Mouse (Mus musculus): ENCODE results near the gene Zfp599. TPM values are rescaled to one million over a fixed set of nuclear protein-coding genes. Genes with fewer than 3 reads are reported as not detected.
"Not testable (repeated sequence)": the region's sequence is repeated elsewhere in the genome, so short reads cannot be mapped to it uniquely, and the experiment has no call there.

Gene Zfp599
- polyA plus RNA-seq, 1 experiment from 2014 or later: 5.0 TPM

DNA sequence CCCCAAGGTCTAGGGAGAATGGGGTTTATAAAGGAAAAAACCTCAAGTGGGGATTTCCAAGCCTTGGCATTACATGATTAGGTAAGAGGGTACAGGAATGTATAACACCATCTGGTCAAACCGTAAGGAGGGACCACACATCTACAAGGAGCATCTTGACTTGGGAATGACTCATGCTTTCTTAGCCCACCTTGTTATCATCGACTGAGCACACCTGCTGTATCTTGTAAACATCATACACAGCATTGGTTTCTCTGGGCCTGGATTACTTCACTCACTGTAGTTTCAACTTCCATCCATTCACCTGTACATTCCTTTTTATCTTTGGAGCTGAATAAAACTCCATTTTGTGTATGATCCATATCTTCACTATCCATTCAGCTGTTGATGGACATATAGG lies 15.5 kb downstream of the Zfp599 start:
- H3K4me1 ChIP-seq: no peaks in the 10 kb centered on the region
- H3K9me3 ChIP-seq (replicated peaks): peaks cover 17% of the 10 kb centered on the region
- ATAC-seq (replicated peaks; ENCODE audit: low FRiP score): no peak
- WGBS: 94% methylated on average over 2 of the region's 2 CpGs
- H3K4me2 ChIP-seq: no peak overlapping the region
- no peaks in the 10 kb centered on the region for H3K27me3 ChIP-seq
- H3K27ac ChIP-seq: no peak overlapping the region
- peaks cover 94% of the 10 kb centered on the region for H3K36me3 ChIP-seq
- no peak overlapping the region for H3K4me3 ChIP-seq (replicated peaks)
- H3K9ac ChIP-seq: no peak overlapping the region

DNA sequence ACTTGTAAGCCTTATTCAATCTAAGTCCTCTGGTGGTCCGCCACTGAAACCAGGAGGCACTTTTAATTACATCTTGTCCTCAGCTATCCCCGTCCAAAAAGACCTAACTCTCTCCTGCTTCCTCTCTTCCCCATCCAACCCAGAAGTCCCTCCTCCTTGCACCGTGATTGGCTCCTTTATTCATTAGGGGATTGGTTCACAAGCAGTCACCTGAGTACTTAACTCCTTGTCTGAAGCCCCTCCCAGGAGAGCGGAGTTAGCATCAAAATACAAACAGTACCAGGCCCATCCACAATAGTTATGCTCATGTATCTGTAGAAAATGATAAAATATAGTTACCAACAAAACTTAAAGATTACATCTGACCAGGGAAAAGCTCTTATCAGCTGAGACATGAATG lies 19.7 kb downstream of the Zfp599 start:
- ATAC-seq (replicated peaks; ENCODE audit: low FRiP score): no peak

DNA sequence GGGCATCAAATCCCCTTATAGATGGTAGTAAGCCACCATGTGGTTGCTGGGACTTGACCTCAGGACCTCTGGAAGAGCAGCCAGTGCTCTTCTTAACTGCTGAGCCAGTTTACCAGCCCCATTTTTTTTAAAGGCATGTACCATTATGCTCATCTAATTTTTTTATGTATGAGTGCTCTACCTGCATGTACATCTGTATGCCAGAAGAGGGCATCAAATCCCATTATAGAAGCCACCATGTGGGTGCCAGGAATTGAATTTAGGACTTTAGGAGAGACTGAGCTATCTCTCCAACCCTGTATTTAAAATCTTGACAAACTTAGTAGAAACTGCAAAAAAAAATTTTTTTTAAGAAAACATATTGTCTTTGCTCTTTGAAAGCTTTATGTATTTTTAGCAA lies 29.1 kb downstream of the Zfp599 start:
- Histone ChIP-seq H3K4me1 (peaks cover 10% of the 10 kb centered on the region; the same call in 1 of the 2 replicates), H3K36me3 (peaks cover 19% of the 10 kb centered on the region), H3K4me2 (no peak overlapping the region), H3K27ac (no peak overlapping the region), H3K9ac (no peak overlapping the region), H3K9me3 (replicated peaks) (no peaks in the 10 kb centered on the region), H3K4me3 (replicated peaks) (no peak overlapping the region), H3K27me3 (no peaks in the 10 kb centered on the region)
- no peak for ATAC-seq (replicated peaks; ENCODE audit: low FRiP score)

More for the DNA sequence above, 19.7 kb downstream of the Zfp599 start:
- Histone ChIP-seq H3K9me3 (replicated peaks) (peaks cover 3% of the 10 kb centered on the region; the same call in 1 of the 2 replicates), H3K27ac (no peak overlapping the region), H3K4me2 (no peak overlapping the region), H3K4me1 (no peaks in the 10 kb centered on the region), H3K27me3 (no peaks in the 10 kb centered on the region), H3K36me3 (peaks cover 96% of the 10 kb centered on the region), H3K9ac (no peak overlapping the region), H3K4me3 (replicated peaks) (no peak overlapping the region)
- 95% methylated on average over 4 of the region's 4 CpGs for WGBS

DNA sequence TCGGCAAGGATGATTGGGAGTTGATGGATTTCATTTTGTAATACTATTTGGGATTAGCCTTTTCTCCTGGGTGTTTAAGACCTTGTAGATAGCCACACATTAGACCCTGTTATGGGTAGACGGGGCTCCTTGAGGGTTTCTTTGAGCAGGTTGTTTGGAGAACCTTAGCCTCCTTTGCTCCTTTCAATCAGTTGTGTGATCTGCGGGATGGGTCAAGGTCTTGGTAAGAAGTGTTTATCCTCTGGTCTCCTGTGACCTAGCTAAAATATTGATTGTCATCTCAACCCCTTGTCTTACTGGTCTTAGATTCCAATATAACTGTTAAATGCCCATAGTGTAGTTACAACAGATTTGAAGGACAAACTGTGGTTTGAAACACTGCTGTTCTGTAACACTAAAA lies 29.6 kb downstream of the Zfp599 start:
- no peaks in the 10 kb centered on the region for H3K9me3 ChIP-seq (replicated peaks)
- ATAC-seq (replicated peaks; ENCODE audit: low FRiP score): no peak
- no peak overlapping the region for H3K4me2 ChIP-seq
- no peaks in the 10 kb centered on the region for H3K27me3 ChIP-seq
- no peak overlapping the region for H3K27ac ChIP-seq
- H3K36me3 ChIP-seq: peaks cover 14% of the 10 kb centered on the region
- H3K4me3 ChIP-seq (replicated peaks): no peak overlapping the region
- 94% methylated on average over 3 of the region's 3 CpGs for WGBS
- no peak overlapping the region for H3K9ac ChIP-seq
- peaks cover 10% of the 10 kb centered on the region; the same call in 1 of the 2 replicates for H3K4me1 ChIP-seq

DNA sequence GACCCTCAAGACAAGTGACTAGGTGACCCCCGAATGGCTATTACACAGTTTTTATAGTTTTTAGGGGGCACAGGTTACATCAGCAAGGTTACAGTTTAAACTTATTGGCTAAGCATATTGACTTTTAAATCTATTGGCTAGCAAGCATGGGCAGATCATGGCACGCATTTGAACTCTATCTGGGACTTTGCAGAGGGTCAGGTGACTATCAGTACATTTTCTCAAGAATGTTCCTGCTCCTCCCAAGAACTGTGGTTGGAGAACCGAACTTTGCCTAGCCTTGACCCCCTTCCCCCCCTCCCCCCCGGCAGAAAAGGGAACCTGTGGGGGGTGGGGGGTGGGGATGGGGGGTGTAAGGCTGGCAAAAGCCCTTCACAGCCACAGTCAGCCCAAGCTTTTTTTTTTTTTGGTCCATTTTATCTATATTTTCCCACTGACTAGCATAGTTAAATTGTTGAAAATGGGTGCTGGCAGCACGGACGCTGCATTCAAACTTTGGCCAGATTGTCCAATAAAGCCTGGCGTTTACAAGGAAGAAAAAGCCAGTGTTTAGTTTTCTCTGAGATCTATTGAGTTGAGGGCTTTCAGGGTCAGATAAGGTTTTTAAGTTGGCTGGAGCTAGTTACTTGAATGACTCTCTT lies 30.2 kb downstream of the Zfp599 start:
- peaks cover 11% of the 10 kb centered on the region for H3K36me3 ChIP-seq
- H3K4me2 ChIP-seq: no peak overlapping the region
- no peak overlapping the region for H3K9ac ChIP-seq
- H3K9me3 ChIP-seq (replicated peaks): no peaks in the 10 kb centered on the region
- no peaks in the 10 kb centered on the region for H3K27me3 ChIP-seq
- H3K4me1 ChIP-seq: peaks cover 12% of the 10 kb centered on the region; the same call in 1 of the 2 replicates
- WGBS: 93% methylated on average over 7 of the region's 7 CpGs
- ATAC-seq (replicated peaks; ENCODE audit: low FRiP score): no peak
- no peak overlapping the region for H3K27ac ChIP-seq
- H3K4me3 ChIP-seq (replicated peaks): no peak overlapping the region

DNA sequence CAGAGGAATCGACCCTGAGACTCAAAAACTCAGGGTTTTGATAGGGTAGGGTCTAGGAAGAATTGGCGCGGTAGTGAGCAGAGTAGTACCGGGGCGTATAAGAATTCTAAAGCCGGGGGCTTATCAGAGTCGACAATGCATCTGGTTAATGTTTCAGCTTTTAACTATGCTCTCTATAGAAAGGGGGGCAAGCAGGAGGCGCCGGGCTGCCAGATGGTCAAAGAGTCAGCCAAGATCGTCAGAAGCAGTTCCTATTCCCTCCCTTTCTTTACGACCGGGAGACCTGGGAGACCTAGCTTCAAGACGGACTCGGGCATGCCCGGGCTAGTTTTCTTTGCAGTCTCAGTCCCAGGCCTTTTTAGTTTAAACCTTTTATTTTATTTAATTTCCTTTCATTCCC lies 32.8 kb downstream of the Zfp599 start:
- Histone ChIP-seq H3K9me3 (replicated peaks) (no peaks in the 10 kb centered on the region), H3K4me1 (peaks cover 12% of the 10 kb centered on the region; the same call in 1 of the 2 replicates), H3K27ac (no peak overlapping the region), H3K4me2 (0 out of 2 replicates have a peak overlapping the region, but pooled peaks have one; percentile 66), H3K4me3 (replicated peaks) (no peak overlapping the region; the same call in 1 of the 2 replicates), H3K9ac (no peak overlapping the region), H3K27me3 (no peaks in the 10 kb centered on the region), H3K36me3 (peaks cover 11% of the 10 kb centered on the region)
- ATAC-seq (replicated peaks; ENCODE audit: low FRiP score): no peak
- WGBS: 85% methylated on average over 15 of the region's 15 CpGs

DNA sequence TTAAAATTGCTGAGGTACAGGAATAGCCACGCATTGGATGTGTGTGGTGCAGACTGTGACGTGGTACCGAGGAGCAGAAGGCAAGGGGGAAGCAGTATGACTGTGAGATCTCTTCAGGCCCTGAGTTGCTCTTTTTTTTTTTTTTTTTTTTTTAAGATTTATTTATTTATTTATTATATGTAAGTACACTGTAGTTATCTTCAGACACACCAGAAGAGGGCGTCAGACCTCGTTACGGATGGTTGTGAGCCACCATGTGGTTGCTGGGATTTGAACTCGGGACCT lies 33.4 kb downstream of the Zfp599 start:
- WGBS: 76% methylated on average over 7 of the region's 7 CpGs
- H3K27ac ChIP-seq: peak overlapping the region; percentile 96; the same call in 1 of the 2 replicates

DNA sequence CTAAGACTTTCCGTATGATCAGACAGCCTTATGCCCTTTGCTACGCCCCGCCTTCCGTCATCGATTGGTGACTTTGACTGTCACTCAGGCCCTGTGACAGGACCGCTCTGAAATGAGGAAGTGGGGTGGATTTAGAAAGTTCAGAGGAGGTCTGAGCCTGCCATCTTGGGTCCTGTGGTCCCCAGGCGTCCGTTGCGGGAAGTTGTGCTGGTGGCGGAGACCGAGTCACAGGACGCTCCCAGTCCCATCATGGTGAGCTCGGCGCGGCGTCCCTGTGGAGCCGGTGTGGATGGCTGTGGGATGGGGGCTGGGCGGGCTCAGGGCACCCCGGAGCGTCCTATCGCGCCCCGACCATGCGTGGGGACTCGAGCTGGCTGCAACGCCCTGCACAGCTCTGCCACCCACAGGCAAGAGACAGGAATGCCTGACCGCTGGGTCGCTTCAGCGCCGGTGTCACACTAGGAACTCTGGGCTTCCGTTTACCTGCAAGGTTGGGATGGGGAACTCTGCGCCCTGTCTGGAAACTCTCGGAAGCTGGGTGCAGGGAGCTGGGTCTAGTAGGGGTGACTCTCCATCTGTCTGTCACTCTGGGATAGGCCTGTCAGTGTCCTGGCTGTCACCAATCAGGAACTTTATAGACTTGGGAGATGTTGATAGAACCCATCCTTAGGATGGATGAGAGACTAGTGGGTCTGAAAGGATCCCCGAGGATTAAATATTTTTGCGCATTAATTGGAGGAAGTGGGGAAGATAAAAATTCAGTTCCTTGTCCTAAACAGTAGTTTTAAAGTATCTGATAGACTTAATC lies 33.9 kb downstream of the Zfp599 start, which contains the start of gene Zfp809:
Gene Zfp809, plus strand, starts transcription at position 134 of the 808 bp plus-strand sequence.
- Histone ChIP-seq H3K9me3 (replicated peaks) (no peaks in the 10 kb centered on the region), H3K9ac (peak within 1 kb of the TSS; percentile 78), H3K4me3 (replicated peaks) (peak within 1 kb of the TSS; percentile 71), H3K27me3 (no peaks in the 10 kb centered on the region), H3K27ac (peak within 1 kb of the TSS; percentile 96), H3K36me3 (peaks cover 11% of the 10 kb centered on the region), H3K4me1 (peaks cover 15% of the 10 kb centered on the region), H3K4me2 (peak within 1 kb of the TSS; percentile 66)
- ATAC-seq (replicated peaks; ENCODE audit: low FRiP score): peak; percentile 99
- WGBS: 1% methylated on average over 35 of the region's 35 CpGs

More for the DNA sequence above, 33.4 kb downstream of the Zfp599 start:
- peak overlapping the region; percentile 71 for H3K4me3 ChIP-seq (replicated peaks)
- H3K9ac ChIP-seq; H3K27me3 ChIP-seq; H3K9me3 ChIP-seq (replicated peaks); ATAC-seq (replicated peaks; ENCODE audit: low FRiP score): not testable (repeated sequence)
- H3K4me1 ChIP-seq: peaks cover 14% of the 10 kb centered on the region
- peak overlapping the region; percentile 66 for H3K4me2 ChIP-seq
- H3K36me3 ChIP-seq: peaks cover 11% of the 10 kb centered on the region

DNA sequence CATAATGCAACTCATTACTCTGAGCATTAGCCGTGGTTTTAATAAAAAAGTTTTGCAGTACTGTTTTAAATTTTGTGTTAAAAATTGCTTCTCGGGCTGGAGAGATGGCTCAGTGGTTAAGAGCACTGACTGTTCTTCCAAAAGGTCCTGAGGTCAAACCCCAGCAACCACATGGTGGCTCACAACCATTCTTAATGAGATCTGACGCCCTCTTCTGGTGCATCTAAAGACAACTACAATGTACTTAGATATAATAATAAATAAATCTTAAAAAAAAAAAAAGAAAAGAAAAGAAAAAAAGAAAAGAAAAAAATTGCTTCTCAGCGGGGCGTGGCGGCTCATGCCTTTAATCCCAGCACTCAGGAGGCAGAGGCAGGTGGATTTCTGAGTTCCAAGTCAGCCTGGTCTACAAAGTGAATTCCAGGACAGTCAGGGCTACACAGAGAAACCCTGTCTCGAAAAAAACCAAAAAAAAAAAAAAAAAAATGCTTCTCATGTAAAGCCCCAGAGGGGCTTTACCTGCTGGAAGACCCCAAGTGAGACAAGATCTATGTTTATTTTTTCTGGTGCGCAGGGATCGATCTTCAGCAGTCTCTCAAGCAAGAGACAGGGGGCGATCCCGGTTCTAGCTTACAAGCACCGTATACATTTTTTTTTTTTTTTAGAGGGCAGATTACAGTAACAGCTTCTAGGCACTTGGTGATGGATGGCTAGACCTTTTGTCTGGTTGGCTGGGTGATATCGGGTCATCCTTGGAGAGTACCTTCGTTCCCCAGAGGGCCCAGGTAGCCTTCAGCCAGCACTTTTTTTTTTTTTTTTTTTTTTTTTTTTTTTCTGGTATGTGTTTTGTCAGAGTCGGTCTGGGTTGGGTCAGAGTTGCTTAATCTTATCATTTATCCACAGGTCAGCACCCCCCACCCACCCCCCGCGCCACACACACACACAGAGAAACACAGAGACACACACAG lies 34.9 kb downstream of the Zfp599 start:
- H3K9ac ChIP-seq: 0 out of 2 replicates have a peak overlapping the region, but pooled peaks have one; percentile 21
- H3K27ac ChIP-seq: peak overlapping the region; percentile 96
- H3K27me3 ChIP-seq: no peaks in the 10 kb centered on the region
- 28% methylated on average over 17 of the region's 17 CpGs for WGBS
- peak; percentile 26 for ATAC-seq (replicated peaks; ENCODE audit: low FRiP score)
- no peaks in the 10 kb centered on the region for H3K9me3 ChIP-seq (replicated peaks)
- peaks cover 11% of the 10 kb centered on the region for H3K36me3 ChIP-seq
- H3K4me2 ChIP-seq: peak overlapping the region; percentile 66
- peaks cover 15% of the 10 kb centered on the region for H3K4me1 ChIP-seq
- H3K4me3 ChIP-seq (replicated peaks): peak overlapping the region; percentile 71

DNA sequence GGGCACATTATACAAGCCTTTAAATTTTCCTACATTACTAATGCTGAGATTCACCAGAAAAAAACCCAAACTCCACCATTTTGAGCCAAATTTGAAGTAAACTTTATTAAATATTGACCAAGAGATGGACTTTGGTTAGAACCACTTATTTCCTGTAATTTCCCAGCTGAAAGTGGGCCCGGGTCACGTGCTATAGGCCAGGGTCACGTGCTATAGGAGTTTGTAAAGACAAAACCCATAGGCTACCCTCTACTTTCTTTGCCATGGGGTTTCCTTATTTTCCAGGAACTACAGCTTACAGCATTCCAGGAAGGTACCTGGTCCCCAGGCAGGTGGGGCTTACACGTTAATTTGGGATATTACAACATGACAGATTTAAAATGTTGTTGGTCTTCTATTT lies 35.6 kb downstream of the Zfp599 start:
- H3K9ac ChIP-seq: no peak overlapping the region
- no peak overlapping the region for H3K4me3 ChIP-seq (replicated peaks)
- peaks cover 9% of the 10 kb centered on the region for H3K36me3 ChIP-seq
- no peaks in the 10 kb centered on the region for H3K9me3 ChIP-seq (replicated peaks)
- no peak for ATAC-seq (replicated peaks; ENCODE audit: low FRiP score)
- 96% methylated on average over 4 of the region's 4 CpGs for WGBS
- no peak overlapping the region for H3K27ac ChIP-seq
- H3K27me3 ChIP-seq: no peaks in the 10 kb centered on the region
- H3K4me1 ChIP-seq: peaks cover 15% of the 10 kb centered on the region
- H3K4me2 ChIP-seq: no peak overlapping the region

DNA sequence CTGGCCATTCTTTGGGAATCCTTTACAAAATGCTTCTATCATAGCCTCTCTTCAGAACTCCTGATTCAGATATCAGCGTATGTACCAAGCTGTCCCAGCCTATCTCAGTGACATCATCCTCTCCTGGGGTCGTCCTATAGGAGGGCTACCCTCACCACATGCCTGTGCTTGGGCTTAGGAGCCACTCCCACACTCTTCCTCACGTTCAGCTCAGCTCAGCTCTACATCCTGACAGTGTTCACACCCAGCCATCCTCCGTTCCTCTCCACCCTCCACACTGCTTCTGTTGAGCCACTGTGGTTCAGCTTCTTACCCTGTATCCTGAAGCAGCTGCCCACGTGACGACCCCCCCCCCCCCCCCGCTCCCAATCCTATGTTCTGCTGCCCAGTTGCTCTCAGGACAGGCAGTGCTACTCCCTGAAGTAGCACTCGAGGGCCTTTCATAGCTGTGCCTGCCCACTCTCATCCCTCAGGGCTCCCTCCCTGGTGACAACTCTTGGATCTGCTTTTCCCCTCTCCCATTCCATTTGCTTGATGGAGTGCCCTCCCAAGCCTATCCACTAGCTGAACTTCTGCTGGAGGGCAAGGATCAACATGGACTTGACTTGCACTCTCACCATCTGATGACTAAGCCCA lies 41.7 kb downstream of the Zfp599 start:
- Histone ChIP-seq H3K4me2 (no peak overlapping the region), H3K4me1 (peaks cover 3% of the 10 kb centered on the region; the same call in 1 of the 2 replicates), H3K27ac (no peak overlapping the region), H3K9ac (no peak overlapping the region), H3K36me3 (no peaks in the 10 kb centered on the region), H3K9me3 (replicated peaks) (no peaks in the 10 kb centered on the region), H3K4me3 (replicated peaks) (no peak overlapping the region), H3K27me3 (no peaks in the 10 kb centered on the region)
- 45% methylated on average over 8 of the region's 8 CpGs for WGBS
- ATAC-seq (replicated peaks; ENCODE audit: low FRiP score): no peak
